In the genomic region with DNA sequence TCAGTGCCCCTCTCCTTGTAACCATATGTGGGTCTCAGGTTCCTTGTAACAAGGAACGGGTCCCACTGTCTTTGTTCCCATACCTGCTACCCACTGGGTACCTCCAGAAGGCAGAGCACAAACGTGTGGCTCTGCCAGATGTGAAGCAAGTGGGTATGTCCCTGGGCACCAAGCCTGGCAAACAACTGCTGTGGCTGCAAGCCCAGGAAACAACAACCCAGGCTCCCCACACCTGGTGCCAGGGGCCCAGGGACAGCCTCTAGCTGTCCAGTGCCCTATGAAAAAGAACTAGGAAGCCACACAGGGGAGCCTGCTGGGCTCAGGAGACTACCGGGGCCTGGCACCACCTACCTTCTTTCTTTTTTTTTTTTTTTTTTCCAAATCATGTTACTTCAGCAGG, we compare ENCODE assay signal across 36 mouse cellular contexts. TPM values are rescaled to one million over a fixed set of nuclear protein-coding genes. Genes with fewer than 3 reads are reported as not detected.
"Had no signal": no experiment of that assay in that cellular context is flagged by ENCODE, and none has a peak within 500 bp of the region (broad histone marks: within the 10 kb centered on the region; RNA-seq: fewer than 3 reads in every experiment).

No protein-coding gene starts in this region.

- ATAC-seq: hindbrain, postnatal 0 days; intestine, embryonic 16.5 days; liver, embryonic 12.5 days had no signal

- DNase-seq: gastrocnemius, postnatal 14 days; gastrocnemius, postnatal 36 days; heart, adult 11 months; heart, adult 2 months; heart, postnatal 14 days; heart, postnatal 36 days; kidney, adult 11 months; kidney, adult 2 months; kidney, adult 9 months; kidney, postnatal 14 days; kidney, postnatal 36 days; layer of hippocampus, adult 9-11 months; layer of hippocampus, postnatal 36 days; left cerebral cortex, postnatal 4 days had no signal

- H3K4me1 ChIP-seq: liver, embryonic 12.5 days had no signal

- H3K4me3 ChIP-seq: heart, adult 2 months; heart, embryonic 13.5 days; heart, embryonic 15.5 days; hindbrain, embryonic 13.5 days; hindbrain, embryonic 15.5 days; kidney, embryonic 15.5 days; limb, embryonic 13.5 days; limb, embryonic 15.5 days; liver, embryonic 12.5 days had no signal

- H3K4me2 ChIP-seq: heart, embryonic 11.5 days; heart, embryonic 13.5 days; heart, embryonic 15.5 days; hindbrain, embryonic 13.5 days; hindbrain, embryonic 15.5 days; kidney, embryonic 15.5 days; limb, embryonic 15.5 days; liver, embryonic 12.5 days had no signal

- H3K9ac ChIP-seq: heart, embryonic 13.5 days; heart, embryonic 15.5 days; hindbrain, embryonic 13.5 days; hindbrain, embryonic 15.5 days; kidney, embryonic 15.5 days; limb, embryonic 13.5 days; limb, embryonic 15.5 days; liver, embryonic 12.5 days; liver, embryonic 14.5 days had no signal

- H3K27ac ChIP-seq: heart, adult 2 months; heart, embryonic 13.5 days; heart, embryonic 15.5 days; hindbrain, embryonic 13.5 days; hindbrain, embryonic 15.5 days; hindbrain, postnatal 0 days; kidney, embryonic 15.5 days; kidney, postnatal 0 days; limb, embryonic 13.5 days; limb, embryonic 15.5 days; liver, embryonic 12.5 days; liver, embryonic 14.5 days had no signal

- H3K36me3 ChIP-seq: heart, embryonic 13.5 days; heart, embryonic 15.5 days; hindbrain, embryonic 13.5 days; hindbrain, embryonic 15.5 days; kidney, embryonic 15.5 days; limb, embryonic 13.5 days; limb, embryonic 15.5 days; liver, embryonic 12.5 days had no signal

- H3K9me3 ChIP-seq: heart, embryonic 13.5 days; heart, embryonic 15.5 days; hindbrain, embryonic 13.5 days; hindbrain, embryonic 15.5 days; kidney, embryonic 15.5 days; limb, embryonic 13.5 days; limb, embryonic 15.5 days; liver, embryonic 12.5 days had no signal

RNA-seq across cellular contexts. Expression of a gene that starts 54.9 kb away (rescaled TPM):
- total RNA-seq: gastrocnemius, adult 18-20 months; gastrocnemius, adult 8-10 months; gastrocnemius, postnatal 14 days; gastrocnemius, postnatal 36 days; heart, adult 2 months; heart, postnatal 36 days; hematopoietic stem cell, adult 5-6 weeks; layer of hippocampus, postnatal 14 days; layer of hippocampus, postnatal 36 days; left cerebral cortex, postnatal 10 days; left cerebral cortex, postnatal 25 days had no signal
- polyA plus RNA-seq: heart, embryonic 11.5 days; hindbrain, embryonic 11.5 days; hindbrain, embryonic 13.5 days; hindbrain, embryonic 15.5 days; intestine, embryonic 14.5 days; kidney, adult 2 months; kidney, embryonic 15.5 days; kidney, postnatal 0 days; large intestine, adult 2 months had no signal
